Mouse (Mus musculus): Measurements from ENCODE around the gene Btg4. TPM values are rescaled to one million over a fixed set of nuclear protein-coding genes. Genes with fewer than 3 reads are reported as not detected.
A peak's percentile ranks its signal among the peaks of the same experiment; 100 is the strongest.
"Not testable (repeated sequence)": the region's sequence is repeated elsewhere in the genome, so short reads cannot be mapped to it uniquely, and the experiment has no call there.

The Btg4 gene
- polyA plus RNA-seq, 1 experiment = not detected

- Histone ChIP-seq H3K27ac (ENCODE audit: insufficient read depth, low read depth, low read length) (no peak overlapping the region), H3K27me3 (replicated peaks; ENCODE audit: control insufficient read depth, insufficient read depth, low read length) (no peaks in the 10 kb centered on the region), H3K4me3 (ENCODE audit: insufficient read depth, low read depth, low read length) (no peak overlapping the region), H3K36me3 (ENCODE audit: control insufficient read depth, insufficient read depth, low read length) (no peaks in the 10 kb centered on the region), H3K4me1 (ENCODE audit: control insufficient read depth, insufficient read depth, low read length) (no peaks in the 10 kb centered on the region)
- TF ChIP-seq CTCF (conservative IDR thresholded peaks at IDR 0.05; ENCODE audit: insufficient read depth, insufficient read length, low read depth, low read length) (no peak), POLR2A (IDR thresholded peaks at IDR 0.05; ENCODE audit: low read depth, low read length) (no peak)
- no peak for DNase-seq
- WGBS = 86% methylated on average over 2 of the region's 2 CpGs
These were observed 45.0 kb downstream of the Btg4 start for GRCm38 (mm10) chr9:51105751-51106150.

- TF ChIP-seq POLR2A (IDR thresholded peaks at IDR 0.05; ENCODE audit: low read depth, low read length) (no peak), CTCF (conservative IDR thresholded peaks at IDR 0.05; ENCODE audit: insufficient read depth, insufficient read length, low read depth, low read length) (no peak)
- WGBS = 73% methylated on average over 4 of the region's 4 CpGs
These were observed 54.1 kb downstream of the Btg4 start for GRCm38 (mm10) chr9:51114767-51115166.

GRCm38 (mm10) chr9:51136985-51137384, 76.3 kb downstream of the Btg4 start:
- no peaks in the 10 kb centered on the region for H3K4me1 ChIP-seq (ENCODE audit: control insufficient read depth, insufficient read depth, low read length)
- no peaks in the 10 kb centered on the region for H3K36me3 ChIP-seq (ENCODE audit: control insufficient read depth, insufficient read depth, low read length)
- no peak overlapping the region for H3K27ac ChIP-seq (ENCODE audit: insufficient read depth, low read depth, low read length)
- peak; percentile 13 for DNase-seq
- WGBS = 62% methylated on average over 3 of the region's 3 CpGs
- no peaks in the 10 kb centered on the region for H3K27me3 ChIP-seq (replicated peaks; ENCODE audit: control insufficient read depth, insufficient read depth, low read length)
- TF ChIP-seq CTCF (conservative IDR thresholded peaks at IDR 0.05; ENCODE audit: insufficient read depth, insufficient read length, low read depth, low read length) = peak; percentile 70
- no peak for TF ChIP-seq POLR2A (IDR thresholded peaks at IDR 0.05; ENCODE audit: low read depth, low read length)
- no peak overlapping the region for H3K4me3 ChIP-seq (ENCODE audit: insufficient read depth, low read depth, low read length)

More at GRCm38 (mm10) chr9:51114767-51115166, 54.1 kb downstream of the Btg4 start:
- no peak for DNase-seq
- H3K27ac ChIP-seq (ENCODE audit: insufficient read depth, low read depth, low read length) = no peak overlapping the region
- H3K27me3 ChIP-seq (replicated peaks; ENCODE audit: control insufficient read depth, insufficient read depth, low read length) = no peaks in the 10 kb centered on the region
- H3K36me3 ChIP-seq (ENCODE audit: control insufficient read depth, insufficient read depth, low read length) = no peaks in the 10 kb centered on the region
- no peaks in the 10 kb centered on the region for H3K4me1 ChIP-seq (ENCODE audit: control insufficient read depth, insufficient read depth, low read length)
- H3K4me3 ChIP-seq (ENCODE audit: insufficient read depth, low read depth, low read length) = no peak overlapping the region

- 84% methylated on average over 4 of the region's 4 CpGs for WGBS
- Histone ChIP-seq H3K4me1 (ENCODE audit: control insufficient read depth, insufficient read depth, low read length) (no peaks in the 10 kb centered on the region), H3K4me3 (ENCODE audit: insufficient read depth, low read depth, low read length) (no peak overlapping the region), H3K27ac (ENCODE audit: insufficient read depth, low read depth, low read length) (no peak overlapping the region), H3K27me3 (replicated peaks; ENCODE audit: control insufficient read depth, insufficient read depth, low read length) (no peaks in the 10 kb centered on the region), H3K36me3 (ENCODE audit: control insufficient read depth, insufficient read depth, low read length) (no peaks in the 10 kb centered on the region)
- TF ChIP-seq POLR2A (IDR thresholded peaks at IDR 0.05; ENCODE audit: low read depth, low read length) (no peak), CTCF (conservative IDR thresholded peaks at IDR 0.05; ENCODE audit: insufficient read depth, insufficient read length, low read depth, low read length) (no peak)
- no peak for DNase-seq
These were observed 76.7 kb downstream of the Btg4 start for GRCm38 (mm10) chr9:51137432-51137831.

GRCm38 (mm10) chr9:51137836-51138235, 77.1 kb downstream of the Btg4 start:
- TF ChIP-seq POLR2A (IDR thresholded peaks at IDR 0.05; ENCODE audit: low read depth, low read length) = no peak
- TF ChIP-seq CTCF (conservative IDR thresholded peaks at IDR 0.05; ENCODE audit: insufficient read depth, insufficient read length, low read depth, low read length) = no peak
- 83% methylated on average over 1 of the region's 1 CpGs for WGBS

GRCm38 (mm10) chr9:51138301-51138700, 77.6 kb downstream of the Btg4 start:
- 93% methylated on average over 1 of the region's 1 CpGs for WGBS
- TF ChIP-seq POLR2A (IDR thresholded peaks at IDR 0.05; ENCODE audit: low read depth, low read length) (no peak), CTCF (conservative IDR thresholded peaks at IDR 0.05; ENCODE audit: insufficient read depth, insufficient read length, low read depth, low read length) (no peak)

More at GRCm38 (mm10) chr9:51137836-51138235, 77.1 kb downstream of the Btg4 start:
- no peaks in the 10 kb centered on the region for H3K36me3 ChIP-seq (ENCODE audit: control insufficient read depth, insufficient read depth, low read length)
- DNase-seq = no peak
- H3K27ac ChIP-seq (ENCODE audit: insufficient read depth, low read depth, low read length) = no peak overlapping the region
- H3K27me3 ChIP-seq (replicated peaks; ENCODE audit: control insufficient read depth, insufficient read depth, low read length) = no peaks in the 10 kb centered on the region
- no peaks in the 10 kb centered on the region for H3K4me1 ChIP-seq (ENCODE audit: control insufficient read depth, insufficient read depth, low read length)
- no peak overlapping the region for H3K4me3 ChIP-seq (ENCODE audit: insufficient read depth, low read depth, low read length)

GRCm38 (mm10) chr9:51139401-51139800, 78.7 kb downstream of the Btg4 start:
- not testable (repeated sequence) for DNase-seq; H3K27me3 ChIP-seq (replicated peaks; ENCODE audit: control insufficient read depth, insufficient read depth, low read length); H3K4me1 ChIP-seq (ENCODE audit: control insufficient read depth, insufficient read depth, low read length); H3K4me3 ChIP-seq (ENCODE audit: insufficient read depth, low read depth, low read length); H3K36me3 ChIP-seq (ENCODE audit: control insufficient read depth, insufficient read depth, low read length); H3K27ac ChIP-seq (ENCODE audit: insufficient read depth, low read depth, low read length)
- whole genome bisulfite sequencing = 56% methylated on average over 1 of the region's 1 CpGs

More at GRCm38 (mm10) chr9:51138301-51138700, 77.6 kb downstream of the Btg4 start:
- no peak for DNase-seq
- Histone ChIP-seq H3K36me3 (ENCODE audit: control insufficient read depth, insufficient read depth, low read length) (no peaks in the 10 kb centered on the region), H3K4me1 (ENCODE audit: control insufficient read depth, insufficient read depth, low read length) (no peaks in the 10 kb centered on the region), H3K27ac (ENCODE audit: insufficient read depth, low read depth, low read length) (no peak overlapping the region), H3K27me3 (replicated peaks; ENCODE audit: control insufficient read depth, insufficient read depth, low read length) (no peaks in the 10 kb centered on the region), H3K4me3 (ENCODE audit: insufficient read depth, low read depth, low read length) (no peak overlapping the region)

- 84% methylated on average over 3 of the region's 3 CpGs for WGBS
- no peak for TF ChIP-seq POLR2A (IDR thresholded peaks at IDR 0.05; ENCODE audit: low read depth, low read length)
- TF ChIP-seq CTCF (conservative IDR thresholded peaks at IDR 0.05; ENCODE audit: insufficient read depth, insufficient read length, low read depth, low read length) = no peak
- no peaks in the 10 kb centered on the region for H3K27me3 ChIP-seq (replicated peaks; ENCODE audit: control insufficient read depth, insufficient read depth, low read length)
These were observed 80.0 kb downstream of the Btg4 start for GRCm38 (mm10) chr9:51140711-51141110.

More at GRCm38 (mm10) chr9:51140711-51141110, 80.0 kb downstream of the Btg4 start:
- Histone ChIP-seq H3K4me1 (ENCODE audit: control insufficient read depth, insufficient read depth, low read length) (no peaks in the 10 kb centered on the region), H3K36me3 (ENCODE audit: control insufficient read depth, insufficient read depth, low read length) (no peaks in the 10 kb centered on the region), H3K4me3 (ENCODE audit: insufficient read depth, low read depth, low read length) (no peak overlapping the region), H3K27ac (ENCODE audit: insufficient read depth, low read depth, low read length) (no peak overlapping the region)
- no peak for DNase-seq
